Mouse (Mus musculus) monocyte, adult 59 days (primary cell): ENCODE results near the gene Abt1. TPM values are rescaled to one million over a fixed set of nuclear protein-coding genes. Genes with fewer than 3 reads are reported as not detected.

Experiments
- total RNA-seq, 2 experiments: library from RNA; stranded (reverse); gene quantifications; one replicate each; pipeline ENCODE4 v1.2.4; 2023

Abt1 gene
- total RNA-seq = 1 to 10 TPM; 8.0 to 9.6 TPM

DNA sequence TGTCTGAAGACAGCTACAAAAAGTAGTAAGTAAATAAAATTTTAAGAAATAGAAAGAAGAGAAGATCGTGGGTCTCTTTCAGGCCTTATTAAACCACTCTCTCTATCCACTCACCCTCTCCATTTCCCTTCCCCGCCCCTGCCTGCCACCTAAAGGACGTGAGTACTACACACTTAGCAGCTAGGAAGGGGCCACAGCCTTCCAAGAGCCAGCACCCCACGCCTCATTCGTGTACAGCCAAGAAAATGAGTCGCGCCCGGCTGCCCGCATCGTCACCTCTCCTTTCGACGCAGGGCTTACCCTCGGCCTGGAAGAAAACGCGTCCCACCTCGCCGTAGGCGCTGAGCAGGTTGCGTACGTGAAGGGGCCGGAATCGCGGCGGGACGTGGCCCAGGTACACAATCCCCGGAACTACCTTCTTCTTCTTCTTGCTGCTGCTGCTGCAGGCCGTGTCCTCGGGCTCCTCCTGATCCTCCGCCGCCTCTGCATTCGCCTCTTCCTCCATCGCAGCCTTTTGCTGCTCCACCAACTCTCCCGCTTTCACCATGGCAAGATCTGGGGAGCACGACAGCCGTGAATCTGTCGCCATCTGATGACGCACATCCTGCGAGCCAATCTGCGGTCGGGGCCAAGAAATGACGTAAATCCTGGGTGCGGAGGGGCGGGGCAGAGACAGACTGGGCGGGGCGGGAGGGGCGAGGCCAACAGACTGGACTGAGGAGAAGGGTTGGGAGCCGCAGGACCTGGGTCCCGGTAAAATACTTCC is at the start of gene Abt1:
Abt1 (minus strand) TSS at position 581 of the 766 bp plus-strand sequence.

GRCm38 (mm10) chr13:23465600-23466109 is 42.0 kb upstream of the Abt1 start, which contains the start of gene Btn1a1:
TSS of gene Btn1a1 (minus strand) at chr13:23465901.

DNA sequence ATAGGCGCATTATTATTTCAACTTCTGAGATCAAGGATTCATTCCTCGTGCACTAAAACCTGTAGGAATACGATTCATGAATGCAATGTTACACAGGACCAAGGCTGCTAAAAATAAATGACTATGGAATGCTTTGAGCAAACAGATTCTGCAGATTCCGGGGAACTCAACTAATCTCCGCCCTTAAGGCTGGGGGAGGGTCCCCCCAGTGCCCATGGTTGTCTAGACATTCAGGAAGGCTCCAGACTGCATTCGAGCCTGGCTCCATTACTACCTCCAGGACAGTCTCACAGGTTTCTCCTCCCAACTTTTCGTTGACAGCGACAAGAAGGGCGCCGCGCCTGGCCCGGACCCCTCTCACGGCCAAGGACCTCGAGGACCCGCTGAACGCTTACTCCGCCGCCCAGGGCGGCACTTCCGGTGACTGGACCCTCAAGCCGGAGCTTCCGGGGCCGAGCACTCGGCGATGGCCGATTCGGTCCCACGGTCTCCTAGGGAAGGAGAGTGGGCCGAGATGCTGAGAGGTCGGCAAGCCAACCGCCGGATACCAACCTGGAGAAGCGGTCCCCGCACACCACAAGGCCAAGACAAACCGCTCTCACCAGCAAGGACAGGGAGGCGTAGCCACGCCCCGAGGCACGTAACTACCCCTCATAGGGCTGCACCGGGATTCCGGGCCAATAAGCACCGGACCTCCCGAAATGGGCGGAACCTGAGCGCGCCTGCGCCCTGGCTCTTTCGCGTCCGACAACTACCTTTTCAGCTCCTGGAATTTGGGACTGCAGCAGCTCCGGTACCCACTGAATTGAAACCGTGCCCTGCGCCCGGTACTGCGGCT is 54.9 kb downstream of the Abt1 start, which contains the start of gene Zfp322a:
Zfp322a (minus strand) TSS at position 626 of the 838 bp plus-strand sequence.

Other genes starting within 250 kb of the Abt1 start
- gene Vmn1r220, start 235.9 kb downstream of the Abt1 start, total RNA-seq = not detected
- not detected for gene Vmn1r221, start 209.7 kb downstream of the Abt1 start, total RNA-seq
- gene Vmn1r222, start 187.9 kb downstream of the Abt1 start, total RNA-seq = not detected
- gene Vmn1r223, start 176.7 kb downstream of the Abt1 start, total RNA-seq = not detected
- 10 to 100 TPM; 14.1 to 14.9 TPM for gene Zfp322a, start 54.7 kb downstream of the Abt1 start, total RNA-seq
- gene Btn1a1, start 42.0 kb upstream of the Abt1 start, total RNA-seq = not detected
- gene Btn2a2, start 65.0 kb upstream of the Abt1 start, total RNA-seq = not detected
- gene Hist1h4h, start 107.2 kb upstream of the Abt1 start, total RNA-seq = 100 to 1,000 TPM; 288 to 289 TPM
- 10 to 100 TPM; 13.0 to 16.8 TPM for gene Hist1h2af, start 110.0 kb upstream of the Abt1 start, total RNA-seq
- 1 to 10 TPM; 4.0 to 7.1 TPM for gene Hist1h3g, start 111.6 kb upstream of the Abt1 start, total RNA-seq
- 1 to 10 TPM; 5.8 to 8.7 TPM for gene Hist1h2bh, start 119.5 kb upstream of the Abt1 start, total RNA-seq
- gene Hist1h3f, start 120.2 kb upstream of the Abt1 start, total RNA-seq = 10 to 100 TPM; 46.7 to 47.0 TPM
- gene Hist1h4f, start 127.8 kb upstream of the Abt1 start, total RNA-seq = 100 to 1,000 TPM in 1 of 2 experiments, 10 to 100 TPM in 1; 82.9 to 103 TPM
- gene Hist1h1d, start 129.4 kb upstream of the Abt1 start, total RNA-seq = 10 to 100 TPM; 41.3 to 48.8 TPM
- 100 to 1,000 TPM; 229 to 249 TPM for gene Hist1h3e, start 138.5 kb upstream of the Abt1 start, total RNA-seq
- 10 to 100 TPM; 17.9 to 24.4 TPM for gene Hist1h2ae, start 147.4 kb upstream of the Abt1 start, total RNA-seq
- gene Hist1h2bg, start 147.5 kb upstream of the Abt1 start, total RNA-seq = 100 to 1,000 TPM; 418 to 452 TPM
- 100 to 1,000 TPM; 146 to 182 TPM for gene Hist1h2bf, start 150.3 kb upstream of the Abt1 start, total RNA-seq
- 10 to 100 TPM; 32.0 to 39.2 TPM for gene Hist1h2ad, start 150.5 kb upstream of the Abt1 start, total RNA-seq
- 10 to 100 TPM; 24.7 to 26.8 TPM for gene Hist1h3d, start 151.9 kb upstream of the Abt1 start, total RNA-seq
- gene Hist1h4d, start 157.7 kb upstream of the Abt1 start, total RNA-seq = 100 to 1,000 TPM; 179 to 193 TPM
- 10 to 100 TPM; 24.2 to 27.4 TPM for gene Hist1h2be, start 197.3 kb upstream of the Abt1 start, total RNA-seq
- gene Hist1h1e, start 198.7 kb upstream of the Abt1 start, total RNA-seq = 100 to 1,000 TPM; 580 to 629 TPM